Mouse (Mus musculus): Measurements from ENCODE around the gene Fam136a. TPM values are rescaled to one million over a fixed set of nuclear protein-coding genes. Genes with fewer than 3 reads are reported as not detected.
"Not testable (repeated sequence)": the region's sequence is repeated elsewhere in the genome, so short reads cannot be mapped to it uniquely, and the experiment has no call there.

Fam136a gene
- total RNA-seq (2021) = 10 to 100 TPM; 21.3 to 21.8 TPM
- long read RNA-seq, experiment 1, transcript Fam136a-201 (3 exons, 1,643 nt) = major isoform, 30 of 37 reads
- long read RNA-seq, experiment 1, partial matches to known transcripts = 2 of 37 reads
- long read RNA-seq, experiment 1, other reads (novel, unspliced or antisense) = 3 of 37 reads
- long read RNA-seq, experiment 2, transcript Fam136a-201 (3 exons, 1,643 nt) = major isoform, 8 of 16 reads
- long read RNA-seq, experiment 2, partial matches to known transcripts = 2 of 16 reads
- long read RNA-seq, experiment 2, other reads (novel, unspliced or antisense) = 6 of 16 reads

GRCm38 (mm10) chr6:86365371-86366124 lies at the start of gene Fam136a:
Fam136a (plus strand) TSS chr6:86365646.
- Histone ChIP-seq H3K27ac (peak within 1 kb of the TSS; percentile 95), H3K4me3 (peak within 1 kb of the TSS; percentile 60)
- intact Hi-C loops (cut with DNase I) = loop anchor here (2.0 kb wide), 2 partner anchors 171 to 337 kb away; partner anchors contain the start of genes Add2 and Tgfa
- peak; percentile 92 for DNase-seq (ENCODE audit: extremely low spot score in 1 of 2, low spot score in 2 of 2)
- peak; percentile 75 for TF ChIP-seq CTCF (IDR thresholded peaks at IDR 0.05)

- DNase-seq (ENCODE audit: extremely low spot score in 1 of 2, low spot score in 2 of 2) = no peak
- intact Hi-C loops (cut with DNase I) = no loop called here
- TF ChIP-seq CTCF (IDR thresholded peaks at IDR 0.05) = no peak
Observed at GRCm38 (mm10) chr6:86317066-86317465, 48.4 kb upstream of the Fam136a start.

GRCm38 (mm10) chr6:86318855-86319254 lies 46.6 kb upstream of the Fam136a start:
- peak; percentile 33 to 41 for DNase-seq (ENCODE audit: extremely low spot score in 1 of 2, low spot score in 2 of 2)
- Histone ChIP-seq H3K27ac (no peak overlapping the region), H3K4me3 (no peak overlapping the region)
- no peak for TF ChIP-seq CTCF (IDR thresholded peaks at IDR 0.05)
- intact Hi-C loops (cut with DNase I) = no loop called here

More at GRCm38 (mm10) chr6:86317066-86317465, 48.4 kb upstream of the Fam136a start:
- no peak overlapping the region for H3K27ac ChIP-seq
- H3K4me3 ChIP-seq = no peak overlapping the region

GRCm38 (mm10) chr6:86322031-86322563 lies 43.3 kb upstream of the Fam136a start:
- no peak overlapping the region for H3K27ac ChIP-seq
- intact Hi-C loops (cut with DNase I) = no loop called here
- DNase-seq (ENCODE audit: extremely low spot score in 1 of 2, low spot score in 2 of 2) = no peak
- TF ChIP-seq CTCF (IDR thresholded peaks at IDR 0.05) = no peak
- H3K4me3 ChIP-seq = no peak overlapping the region

- TF ChIP-seq CTCF (IDR thresholded peaks at IDR 0.05) = no peak
- no peak for DNase-seq (ENCODE audit: extremely low spot score in 1 of 2, low spot score in 2 of 2)
- no peak overlapping the region for H3K27ac ChIP-seq
- H3K4me3 ChIP-seq = no peak overlapping the region
- intact Hi-C loops (cut with DNase I) = no loop called here
Observed at GRCm38 (mm10) chr6:86322991-86323390, 42.5 kb upstream of the Fam136a start.

- TF ChIP-seq CTCF (IDR thresholded peaks at IDR 0.05) = no peak
- no peak for DNase-seq (ENCODE audit: extremely low spot score in 1 of 2, low spot score in 2 of 2)
- Histone ChIP-seq H3K4me3 (no peak overlapping the region), H3K27ac (no peak overlapping the region)
- intact Hi-C loops (cut with DNase I) = no loop called here
Observed at GRCm38 (mm10) chr6:86324400-86324799, 41.0 kb upstream of the Fam136a start.

GRCm38 (mm10) chr6:86325646-86326045 lies 39.8 kb upstream of the Fam136a start:
- Histone ChIP-seq H3K27ac (no peak overlapping the region), H3K4me3 (no peak overlapping the region)
- intact Hi-C loops (cut with DNase I) = no loop called here
- no peak for TF ChIP-seq CTCF (IDR thresholded peaks at IDR 0.05)
- no peak for DNase-seq (ENCODE audit: extremely low spot score in 1 of 2, low spot score in 2 of 2)

GRCm38 (mm10) chr6:86326866-86327265 lies 38.6 kb upstream of the Fam136a start:
- Histone ChIP-seq H3K4me3 (no peak overlapping the region), H3K27ac (no peak overlapping the region)
- DNase-seq (ENCODE audit: extremely low spot score in 1 of 2, low spot score in 2 of 2) = no peak
- intact Hi-C loops (cut with DNase I) = no loop called here
- TF ChIP-seq CTCF (IDR thresholded peaks at IDR 0.05) = no peak

GRCm38 (mm10) chr6:86328369-86328768 lies 37.1 kb upstream of the Fam136a start:
- intact Hi-C loops (cut with DNase I) = no loop called here
- no peak overlapping the region for H3K4me3 ChIP-seq
- TF ChIP-seq CTCF (IDR thresholded peaks at IDR 0.05) = no peak
- DNase-seq (ENCODE audit: extremely low spot score in 1 of 2, low spot score in 2 of 2) = no peak
- H3K27ac ChIP-seq = no peak overlapping the region

GRCm38 (mm10) chr6:86329943-86330342 lies 35.5 kb upstream of the Fam136a start:
- no peak for DNase-seq (ENCODE audit: extremely low spot score in 1 of 2, low spot score in 2 of 2)
- no peak overlapping the region for H3K4me3 ChIP-seq
- peak; percentile 7 for TF ChIP-seq CTCF (IDR thresholded peaks at IDR 0.05)
- intact Hi-C loops (cut with DNase I) = no loop called here
- H3K27ac ChIP-seq = no peak overlapping the region

- DNase-seq (ENCODE audit: extremely low spot score in 1 of 2, low spot score in 2 of 2) = no peak
- intact Hi-C loops (cut with DNase I) = no loop called here
- Histone ChIP-seq H3K27ac (no peak overlapping the region), H3K4me3 (no peak overlapping the region)
- TF ChIP-seq CTCF (IDR thresholded peaks at IDR 0.05) = no peak
Observed at GRCm38 (mm10) chr6:86335121-86335849, 30.2 kb upstream of the Fam136a start.

GRCm38 (mm10) chr6:86335860-86336259 lies 29.6 kb upstream of the Fam136a start:
- Histone ChIP-seq H3K27ac (no peak overlapping the region), H3K4me3 (no peak overlapping the region)
- no peak for DNase-seq (ENCODE audit: extremely low spot score in 1 of 2, low spot score in 2 of 2)
- no peak for TF ChIP-seq CTCF (IDR thresholded peaks at IDR 0.05)
- intact Hi-C loops (cut with DNase I) = no loop called here

- H3K27ac ChIP-seq; H3K4me3 ChIP-seq; intact Hi-C loops (cut with DNase I); DNase-seq (ENCODE audit: extremely low spot score in 1 of 2, low spot score in 2 of 2): not testable (repeated sequence)
Observed at GRCm38 (mm10) chr6:86336340-86336739, 29.1 kb upstream of the Fam136a start.
